Mouse (Mus musculus): ENCODE data around the gene Aes.

Gene Aes

DNA sequence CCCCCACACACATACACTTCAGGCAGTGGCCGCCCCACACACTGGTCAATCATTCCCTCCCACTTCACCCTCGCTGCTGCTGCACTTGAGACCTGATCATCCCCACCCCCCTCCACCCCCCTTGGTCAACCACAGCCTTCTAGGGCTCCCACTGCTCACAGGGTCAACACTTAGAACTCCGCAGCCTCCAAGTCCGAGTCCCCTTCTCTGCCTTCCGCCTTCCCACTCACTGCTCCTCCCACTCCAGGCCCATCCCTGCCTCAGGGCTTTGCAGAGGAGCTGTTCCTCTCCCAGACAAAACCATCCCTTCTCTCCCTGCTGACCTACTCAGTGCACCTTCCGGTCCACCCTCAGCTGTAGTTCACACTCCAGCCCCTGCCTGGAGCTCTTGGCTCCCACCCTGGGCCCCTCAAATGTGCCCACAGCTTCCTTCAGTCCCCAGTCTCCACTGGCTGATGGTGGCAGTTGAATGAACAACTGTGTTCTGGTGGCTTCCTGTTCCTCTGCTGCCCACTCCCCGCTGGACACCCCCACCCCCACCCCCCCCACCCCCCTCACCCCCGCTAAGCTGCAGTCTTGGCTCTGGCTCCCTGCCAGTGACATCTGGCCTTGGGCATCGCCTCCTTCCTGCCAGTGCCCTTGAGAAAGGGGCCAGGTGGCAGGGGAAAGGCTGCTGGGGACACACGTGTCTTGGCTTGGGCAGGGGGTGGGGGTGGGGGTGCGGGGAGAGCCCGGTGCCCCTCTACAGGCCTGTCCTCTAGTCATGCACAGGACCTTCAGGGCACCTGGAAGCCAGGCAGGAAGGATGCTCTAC lies 38.1 kb downstream of the Aes start:
- DNase-seq (ENCODE audit: low read depth, low spot score): no peak

DNA sequence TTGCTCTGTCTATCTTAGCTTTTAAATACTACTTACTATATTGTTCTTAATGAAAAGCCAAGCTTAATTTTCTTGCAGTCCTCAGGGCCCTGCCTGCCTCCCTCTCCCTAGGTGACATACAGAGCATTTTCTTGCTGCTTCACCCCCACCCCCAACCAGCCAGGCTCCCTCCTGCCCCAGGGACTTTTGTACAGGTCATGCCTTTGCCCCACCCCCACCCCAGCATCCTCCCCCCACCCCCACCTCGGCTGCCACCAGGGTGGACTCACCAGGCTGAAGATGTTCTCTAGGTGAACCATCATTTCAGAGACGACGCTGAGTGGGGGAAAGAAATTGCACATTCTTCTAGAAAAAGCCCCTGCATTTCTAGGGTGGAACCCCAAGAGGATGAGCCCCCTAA lies 39.1 kb downstream of the Aes start:
- DNase-seq (ENCODE audit: low read depth, low spot score): no peak

DNA sequence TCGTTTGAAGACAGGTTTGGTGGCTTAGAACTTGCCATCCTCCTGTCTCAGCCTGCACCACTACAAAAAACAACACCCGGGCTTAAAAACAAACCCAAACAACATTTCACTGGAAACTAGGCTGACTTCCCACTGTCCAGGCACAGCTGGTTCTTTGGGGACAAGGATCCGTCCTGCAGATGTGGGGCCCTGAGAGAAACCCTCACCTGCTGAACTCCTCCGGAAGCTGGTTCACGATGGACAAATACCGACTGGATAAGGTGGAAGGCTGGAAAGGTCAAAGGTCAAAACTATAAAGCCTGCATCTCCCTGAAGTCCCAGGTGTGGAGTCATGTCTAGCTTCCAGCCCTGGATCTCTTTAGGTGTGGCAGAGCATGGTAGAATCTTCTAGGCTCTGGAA lies 39.6 kb downstream of the Aes start:
- no peak for DNase-seq (ENCODE audit: low read depth, low spot score)

DNA sequence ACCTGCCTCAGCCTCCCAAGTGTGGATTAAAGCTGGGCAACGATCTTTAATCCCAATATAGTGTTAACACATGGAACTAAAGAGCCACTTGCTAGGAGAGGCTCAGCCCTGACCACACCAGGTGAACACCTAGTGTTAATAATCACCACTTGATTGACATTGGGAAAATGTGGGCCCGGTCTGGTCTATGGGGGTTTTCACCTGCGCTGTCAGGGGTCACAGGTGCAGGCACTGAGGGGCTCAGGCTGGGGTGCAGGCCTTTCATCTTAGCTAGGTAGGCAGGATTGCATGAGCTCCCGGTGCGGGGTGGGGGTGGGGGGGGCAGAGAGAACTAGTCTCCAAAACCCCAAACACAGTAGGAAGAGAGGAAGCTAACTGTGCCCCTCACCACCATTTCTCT lies 40.3 kb downstream of the Aes start:
- no peak for DNase-seq (ENCODE audit: low read depth, low spot score)

DNA sequence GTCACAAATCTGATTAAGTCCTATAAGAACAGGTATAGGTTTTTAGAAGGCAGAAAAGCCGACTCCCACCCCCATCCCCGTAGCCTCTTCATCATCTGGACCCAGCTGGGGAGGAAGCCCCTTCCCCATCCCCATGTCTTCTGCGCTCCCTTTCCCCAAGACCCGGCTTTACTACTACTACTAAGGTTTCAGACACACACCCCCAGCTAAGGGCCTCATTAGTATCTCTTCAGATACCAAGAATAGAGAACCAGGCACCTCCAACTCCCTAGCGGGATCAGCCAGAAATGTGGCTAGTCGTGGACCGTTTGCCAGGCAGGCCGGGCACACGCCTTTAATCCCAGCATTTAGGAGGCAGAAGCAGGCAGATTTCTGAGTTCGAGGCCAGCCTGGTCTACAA lies 40.8 kb downstream of the Aes start:
- DNase-seq (ENCODE audit: low read depth, low spot score): no peak

DNA sequence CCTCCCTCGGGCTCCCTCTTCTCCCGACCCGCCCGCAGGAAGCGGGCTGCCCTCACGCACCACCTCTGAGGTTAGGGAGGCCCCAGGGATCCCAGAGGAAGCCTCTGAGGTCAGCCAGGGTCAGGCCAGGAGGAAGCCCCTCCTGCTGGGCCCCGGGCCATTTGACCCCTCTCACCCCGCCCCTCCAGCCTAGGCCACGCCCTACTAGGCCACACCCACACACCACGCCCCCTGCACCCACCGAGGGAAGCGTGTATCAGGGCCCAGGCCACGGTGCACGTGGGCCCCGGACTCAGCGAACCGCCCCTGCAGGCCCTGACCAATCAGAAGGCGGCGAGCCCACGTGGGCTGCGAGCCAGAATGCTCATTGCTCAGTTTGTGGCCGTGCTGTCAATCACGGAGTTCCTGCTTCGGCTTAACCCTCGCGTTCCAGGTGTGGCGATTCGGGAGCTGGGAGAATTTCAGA lies 41.5 kb downstream of the Aes start, which contains the start of gene Tle6:
Gene Tle6 (minus strand): TSS at position 336 of the 466 bp plus-strand sequence.
- DNase-seq (ENCODE audit: low read depth, low spot score): peak; percentile 85

- DNase-seq (ENCODE audit: low read depth, low spot score): no peak
Observed at GRCm38 (mm10) chr10:81601396-81601905, 42.2 kb downstream of the Aes start.

GRCm38 (mm10) chr10:81602741-81603151 lies 43.5 kb downstream of the Aes start:
- DNase-seq (ENCODE audit: low read depth, low spot score): no peak

- no peak for DNase-seq (ENCODE audit: low read depth, low spot score)
Observed at GRCm38 (mm10) chr10:81604019-81604967, 45.0 kb downstream of the Aes start.

DNA sequence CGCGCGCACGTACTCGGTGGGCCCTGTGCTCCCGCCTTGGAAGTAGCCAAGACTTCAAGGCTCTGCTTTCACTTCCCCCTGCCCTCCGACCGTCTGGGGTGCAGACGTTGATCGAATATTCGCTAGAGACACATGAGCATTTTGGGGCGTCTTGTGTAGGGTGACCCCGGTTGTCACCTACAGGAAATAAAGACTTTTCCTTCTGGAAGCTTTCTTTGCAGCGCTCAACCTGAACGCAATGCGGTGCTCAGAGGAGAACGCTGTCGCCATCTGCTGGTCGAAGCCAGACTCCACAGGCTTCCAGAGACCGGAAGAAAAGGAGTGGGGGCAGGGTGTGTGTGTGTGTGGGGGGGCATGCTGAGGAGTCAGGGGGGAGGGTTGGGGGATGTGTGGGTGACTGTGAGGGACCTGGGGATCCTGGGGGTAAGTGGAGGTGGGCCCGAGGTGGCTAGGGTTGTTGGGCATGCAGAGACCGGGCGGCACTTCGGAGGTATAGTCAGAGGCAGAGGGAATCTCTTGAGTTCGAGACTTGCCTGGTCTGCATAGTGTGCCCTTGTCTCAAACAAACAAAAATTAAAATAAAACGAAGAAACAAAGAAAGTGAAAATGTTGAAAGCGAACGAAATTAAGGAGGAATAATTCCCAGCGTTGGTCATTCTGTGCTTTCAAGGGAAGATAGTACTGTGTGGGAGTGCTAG lies 45.8 kb downstream of the Aes start:
- DNase-seq (ENCODE audit: low read depth, low spot score): peak; percentile 75

DNA sequence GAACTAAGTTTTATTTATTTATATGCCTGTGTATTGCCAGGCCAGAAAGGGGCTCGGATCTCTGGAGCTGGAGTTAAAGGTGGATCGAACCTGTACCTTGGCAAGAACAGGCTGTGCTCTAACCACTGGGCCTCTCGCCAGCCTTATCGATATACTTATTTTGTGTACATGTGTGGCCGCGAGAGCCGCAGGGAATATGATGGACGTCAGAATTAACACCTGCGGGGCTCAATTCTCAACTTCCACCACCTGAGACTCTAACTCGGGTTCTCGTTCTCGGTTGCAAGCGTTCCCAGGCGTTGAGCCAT lies 46.3 kb downstream of the Aes start:
- DNase-seq (ENCODE audit: low read depth, low spot score): no peak

DNA sequence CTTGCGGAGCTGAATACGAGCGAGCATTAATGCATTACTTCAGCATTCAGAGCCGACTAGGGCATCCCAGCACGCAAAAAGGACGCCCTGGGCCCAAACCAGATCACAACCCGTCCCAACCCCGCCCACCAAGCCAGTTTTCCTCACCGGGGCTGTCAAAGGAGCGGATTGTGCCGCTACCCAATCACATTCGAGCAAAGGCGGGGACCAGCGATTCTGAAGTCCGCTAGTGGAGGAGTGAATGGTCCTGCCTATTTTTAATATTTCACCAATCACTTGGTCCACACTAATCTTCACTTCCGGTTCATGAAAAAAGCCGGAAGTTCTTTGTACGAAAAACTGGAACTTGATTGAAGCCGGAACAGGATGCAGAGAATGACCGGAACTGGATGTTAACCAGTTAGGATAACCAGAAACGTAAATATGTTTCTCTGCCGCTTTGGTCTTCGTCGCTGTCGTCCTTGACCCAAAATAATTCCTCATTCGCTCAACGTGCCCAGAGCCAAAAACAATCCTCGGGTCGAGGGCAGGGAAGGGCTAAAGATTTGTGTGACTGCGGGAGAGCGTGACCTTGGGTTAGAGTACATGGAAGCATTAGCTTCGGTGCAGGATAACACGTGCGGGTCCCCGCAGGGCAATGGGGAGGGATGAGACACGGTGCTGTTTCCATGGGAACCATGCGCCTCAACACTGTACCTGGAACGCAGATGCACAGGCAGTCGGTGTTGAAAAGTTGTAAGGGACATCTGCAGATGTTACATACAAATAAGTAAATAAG lies 46.9 kb downstream of the Aes start, which contains the start of gene BC025920:
Gene BC025920 (plus strand): TSS at position 297 of the 778 bp plus-strand sequence.
- DNase-seq (ENCODE audit: low read depth, low spot score): peak; percentile 95

DNA sequence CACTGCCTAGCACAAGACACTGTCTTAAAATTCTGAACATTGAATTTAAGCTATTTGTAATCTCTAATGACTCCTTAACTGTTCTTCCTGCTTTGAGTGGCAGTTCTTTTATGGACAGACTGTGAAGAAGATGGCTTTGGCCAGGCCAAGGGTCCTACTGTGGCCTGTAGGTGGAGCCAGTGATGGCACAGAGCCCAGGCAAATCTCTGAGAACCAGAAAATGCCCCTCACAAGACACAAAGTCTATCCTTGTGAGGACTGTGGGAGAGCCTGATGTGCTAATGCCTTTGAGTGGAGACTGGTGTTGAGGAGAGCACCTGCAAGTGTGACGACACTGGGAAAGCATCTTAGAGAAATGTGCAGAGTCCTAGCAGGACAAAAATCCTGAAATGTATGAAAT lies 49.0 kb downstream of the Aes start:
- DNase-seq (ENCODE audit: low read depth, low spot score): no peak

DNA sequence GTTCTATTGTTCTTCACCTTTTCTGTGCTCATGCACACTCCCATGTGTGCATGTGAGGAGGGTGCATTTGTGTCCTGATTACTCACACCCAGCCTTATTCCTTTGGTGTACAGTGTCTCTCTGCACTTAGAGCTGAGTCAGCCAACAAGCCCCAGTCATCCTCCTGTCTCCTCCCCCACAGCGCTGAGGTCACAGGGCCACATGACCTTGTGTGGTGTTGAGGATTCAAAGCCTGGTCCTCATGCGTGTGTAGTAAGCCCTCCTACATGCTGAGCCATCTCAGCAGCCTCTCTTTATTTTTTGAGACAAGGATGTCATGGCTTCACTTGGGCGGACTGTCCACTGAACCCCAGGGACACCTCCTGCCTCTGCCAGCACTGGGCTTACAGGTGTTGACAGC lies 53.5 kb downstream of the Aes start:
- DNase-seq (ENCODE audit: low read depth, low spot score): no peak

GRCm38 (mm10) chr10:81615486-81615885 lies 56.2 kb downstream of the Aes start:
- DNase-seq (ENCODE audit: low read depth, low spot score): no peak
